Mouse (Mus musculus): ENCODE measurements around the gene Hyal2. TPM values are rescaled to one million over a fixed set of nuclear protein-coding genes. Genes with fewer than 3 reads are reported as not detected.

The Hyal2 gene
- total and polyA plus RNA-seq, 2 experiments from 2014 or later = 42.7 to 65.3 TPM

DNA sequence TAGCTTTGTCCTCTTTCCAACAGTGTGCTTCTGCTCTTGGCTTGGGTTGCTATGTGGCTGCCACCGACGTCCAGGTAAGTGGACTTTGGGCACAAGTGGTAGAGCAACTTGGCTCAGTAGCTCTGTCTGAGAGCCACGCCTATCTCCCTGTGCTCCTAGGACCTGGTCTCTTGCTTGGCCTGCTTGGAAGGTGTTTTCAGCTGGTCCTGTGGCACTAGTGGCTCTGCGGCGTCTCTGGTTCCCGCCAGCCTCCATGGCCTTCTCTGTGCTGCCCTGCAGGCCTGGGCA is 23.0 kb downstream of the Hyal2 start:
- H3K9ac ChIP-seq (replicated peaks; ENCODE audit: low read length, poor library complexity, severe bottlenecking) = no peak overlapping the region
- no peak overlapping the region for H3K27ac ChIP-seq (ENCODE audit: low read depth, low read length)
- no peak for ATAC-seq (ENCODE audit: low FRiP score)
- 85% methylated on average over 4 of the region's 6 CpGs for WGBS
- H3K36me3 ChIP-seq (ENCODE audit: insufficient read depth, low read length) = peaks cover 33% of the 10 kb centered on the region
- no peak overlapping the region for H3K4me2 ChIP-seq (ENCODE audit: low read depth, low read length, poor library complexity, severe bottlenecking)
- no peak for TF ChIP-seq CTCF (IDR thresholded peaks at IDR 0.05)
- H3K4me3 ChIP-seq (ENCODE audit: low read depth, low read length) = no peak overlapping the region
- no peaks in the 10 kb centered on the region for H3K9me3 ChIP-seq (ENCODE audit: low read length)
- H3K4me1 ChIP-seq (ENCODE audit: insufficient read depth, low read length) = peaks cover 11% of the 10 kb centered on the region; the same call in 1 of the 2 replicates
- no peaks in the 10 kb centered on the region for H3K27me3 ChIP-seq (ENCODE audit: insufficient read depth, low read length)
- no peak for DNase-seq (ENCODE audit: low spot score)

GRCm38 (mm10) chr9:107593101-107593976 is 25.6 kb downstream of the Hyal2 start:
- peaks cover 33% of the 10 kb centered on the region for H3K36me3 ChIP-seq (ENCODE audit: insufficient read depth, low read length)
- no peak overlapping the region for H3K4me2 ChIP-seq (ENCODE audit: low read depth, low read length, poor library complexity, severe bottlenecking)
- H3K4me1 ChIP-seq (ENCODE audit: insufficient read depth, low read length) = peaks cover 7% of the 10 kb centered on the region; the same call in 1 of the 2 replicates
- DNase-seq (ENCODE audit: low spot score) = peak; percentile 64
- H3K27me3 ChIP-seq (ENCODE audit: insufficient read depth, low read length) = no peaks in the 10 kb centered on the region
- H3K9me3 ChIP-seq (ENCODE audit: low read length) = no peaks in the 10 kb centered on the region
- WGBS = 71% methylated on average over 11 of the region's 11 CpGs
- H3K9ac ChIP-seq (replicated peaks; ENCODE audit: low read length, poor library complexity, severe bottlenecking) = no peak overlapping the region
- TF ChIP-seq CTCF (IDR thresholded peaks at IDR 0.05) = no peak
- ATAC-seq (ENCODE audit: low FRiP score) = no peak
- no peak overlapping the region for H3K4me3 ChIP-seq (ENCODE audit: low read depth, low read length)
- no peak overlapping the region for H3K27ac ChIP-seq (ENCODE audit: low read depth, low read length)

GRCm38 (mm10) chr9:107594281-107595062 is 26.7 kb downstream of the Hyal2 start:
- no peaks in the 10 kb centered on the region for H3K9me3 ChIP-seq (ENCODE audit: low read length)
- H3K4me1 ChIP-seq (ENCODE audit: insufficient read depth, low read length) = no peaks in the 10 kb centered on the region
- 76% methylated on average over 8 of the region's 8 CpGs for WGBS

DNA sequence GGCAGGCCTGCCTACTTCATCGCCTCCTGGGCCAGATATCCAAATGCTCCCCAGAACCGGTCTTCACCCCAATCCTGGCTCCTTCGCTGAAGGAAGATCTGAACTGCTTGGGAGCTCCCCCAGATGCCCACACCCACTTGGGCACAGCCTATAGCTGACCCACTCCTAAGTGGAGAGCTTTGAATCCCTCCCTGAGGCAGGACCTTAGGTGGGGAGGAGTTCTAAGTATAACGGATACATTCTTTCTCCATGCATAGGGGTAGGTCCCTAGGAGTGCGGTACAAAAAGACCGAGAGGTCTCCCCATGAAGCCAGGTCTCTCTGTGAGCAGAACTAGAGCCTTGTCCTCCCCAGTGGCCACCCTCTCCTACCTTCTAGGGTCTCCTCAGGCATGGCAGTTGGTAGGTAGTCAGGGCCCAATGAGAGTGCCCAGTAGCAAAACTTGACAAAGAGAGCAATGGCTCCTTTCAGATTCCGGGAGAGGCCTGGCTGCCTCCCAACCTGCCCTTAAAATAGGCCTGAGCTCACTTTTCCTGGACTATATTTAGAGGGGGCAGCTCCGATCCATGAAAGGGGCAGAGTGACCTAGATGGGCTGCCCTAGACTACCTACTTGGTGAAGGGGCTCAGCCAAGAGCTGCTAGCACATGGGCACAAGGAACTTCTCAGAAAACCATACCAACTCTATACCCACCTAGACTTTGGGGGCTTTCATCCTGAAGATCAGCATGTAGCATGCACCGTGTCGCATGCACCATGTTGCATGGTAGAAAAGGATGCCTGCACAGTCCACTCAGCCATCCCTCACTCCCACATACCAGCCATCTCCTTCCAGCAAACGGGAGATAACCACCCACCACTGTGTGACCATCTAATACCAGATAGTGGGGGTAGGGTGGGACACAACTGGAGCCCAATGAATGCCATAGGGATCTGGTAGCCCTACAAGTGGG is 29.1 kb downstream of the Hyal2 start:
- Histone ChIP-seq H3K36me3 (ENCODE audit: insufficient read depth, low read length) (peaks cover 13% of the 10 kb centered on the region), H3K4me1 (ENCODE audit: insufficient read depth, low read length) (no peaks in the 10 kb centered on the region), H3K9me3 (ENCODE audit: low read length) (no peaks in the 10 kb centered on the region), H3K4me2 (ENCODE audit: low read depth, low read length, poor library complexity, severe bottlenecking) (no peak overlapping the region), H3K27ac (ENCODE audit: low read depth, low read length) (peak overlapping the region; percentile 18; the same call in 1 of the 2 replicates), H3K27me3 (ENCODE audit: insufficient read depth, low read length) (no peaks in the 10 kb centered on the region), H3K4me3 (ENCODE audit: low read depth, low read length) (no peak overlapping the region), H3K9ac (replicated peaks; ENCODE audit: low read length, poor library complexity, severe bottlenecking) (no peak overlapping the region)
- no peak for TF ChIP-seq CTCF (IDR thresholded peaks at IDR 0.05)
- ATAC-seq (ENCODE audit: low FRiP score) = no peak
- DNase-seq (ENCODE audit: low spot score) = no peak
- WGBS = 91% methylated on average over 11 of the region's 11 CpGs

More at GRCm38 (mm10) chr9:107594281-107595062, 26.7 kb downstream of the Hyal2 start:
- no peak overlapping the region for H3K4me2 ChIP-seq (ENCODE audit: low read depth, low read length, poor library complexity, severe bottlenecking)
- no peak overlapping the region for H3K9ac ChIP-seq (replicated peaks; ENCODE audit: low read length, poor library complexity, severe bottlenecking)
- H3K4me3 ChIP-seq (ENCODE audit: low read depth, low read length) = no peak overlapping the region
- H3K27ac ChIP-seq (ENCODE audit: low read depth, low read length) = no peak overlapping the region
- no peak for TF ChIP-seq CTCF (IDR thresholded peaks at IDR 0.05)
- H3K27me3 ChIP-seq (ENCODE audit: insufficient read depth, low read length) = no peaks in the 10 kb centered on the region
- peaks cover 33% of the 10 kb centered on the region for H3K36me3 ChIP-seq (ENCODE audit: insufficient read depth, low read length)
- ATAC-seq (ENCODE audit: low FRiP score) (no peak), DNase-seq (ENCODE audit: low spot score) (no peak)

GRCm38 (mm10) chr9:107598385-107598784 is 30.6 kb downstream of the Hyal2 start:
- DNase-seq (ENCODE audit: low spot score) (no peak), ATAC-seq (ENCODE audit: low FRiP score) (no peak)
- no peaks in the 10 kb centered on the region for H3K27me3 ChIP-seq (ENCODE audit: insufficient read depth, low read length)
- peaks cover 7% of the 10 kb centered on the region; the same call in 1 of the 2 replicates for H3K36me3 ChIP-seq (ENCODE audit: insufficient read depth, low read length)
- TF ChIP-seq CTCF (IDR thresholded peaks at IDR 0.05) = no peak
- no peak overlapping the region for H3K9ac ChIP-seq (replicated peaks; ENCODE audit: low read length, poor library complexity, severe bottlenecking)
- H3K4me2 ChIP-seq (ENCODE audit: low read depth, low read length, poor library complexity, severe bottlenecking) = no peak overlapping the region
- no peaks in the 10 kb centered on the region for H3K4me1 ChIP-seq (ENCODE audit: insufficient read depth, low read length)
- H3K4me3 ChIP-seq (ENCODE audit: low read depth, low read length) = no peak overlapping the region
- no peaks in the 10 kb centered on the region for H3K9me3 ChIP-seq (ENCODE audit: low read length)
- 86% methylated on average over 5 of the region's 5 CpGs for WGBS
- no peak overlapping the region for H3K27ac ChIP-seq (ENCODE audit: low read depth, low read length)

All from midbrain, postnatal 0 days (tissue).